Mouse (Mus musculus) brain, embryonic 14.5 days (tissue): ENCODE results near the gene Hecw2. TPM values are rescaled to one million over a fixed set of nuclear protein-coding genes. Genes with fewer than 3 reads are reported as not detected.

Source experiments
- DNase-seq: peaks from one replicate; pipeline ENCODE4 v3.0.0-alpha.2; 2011; ENCODE audit warnings: low read depth
- CTCF ChIP-seq: fragments of 200-500 bp; IDR thresholded peaks from 2 replicates; pipeline ENCODE4 v1.5.1; 2012; ENCODE audit warnings: inconsistent platforms, mild to moderate bottlenecking, moderate library complexity, borderline replicate concordance; ENCODE audit not compliant: insufficient read depth, insufficient read length; ENCODE audit errors: extremely low read depth
- POLR2A ChIP-seq: fragments of 200-500 bp; IDR thresholded peaks from 2 replicates; pipeline ENCODE4 v1.6.1; 2012; ENCODE audit warnings: mild to moderate bottlenecking, inconsistent platforms, borderline replicate concordance; ENCODE audit not compliant: poor library complexity, insufficient read depth, insufficient read length, severe bottlenecking; ENCODE audit errors: extremely low read depth
- polyA plus RNA-seq: library from polyadenylated mRNA; depleted of rRNA; stranded (reverse); fragments of >200 nt; gene quantifications from 2 replicates; pipeline ENCODE4 v1.2.3, GENCODE M21; 2012

The Hecw2 gene
- polyA plus RNA-seq, 1 experiment: 4.7 TPM

- no peak for TF ChIP-seq POLR2A
- no peak for TF ChIP-seq CTCF
- no peak for DNase-seq
Observed at GRCm38 (mm10) chr1:53816353-53816752, 378.6 kb downstream of the Hecw2 start.

DNA sequence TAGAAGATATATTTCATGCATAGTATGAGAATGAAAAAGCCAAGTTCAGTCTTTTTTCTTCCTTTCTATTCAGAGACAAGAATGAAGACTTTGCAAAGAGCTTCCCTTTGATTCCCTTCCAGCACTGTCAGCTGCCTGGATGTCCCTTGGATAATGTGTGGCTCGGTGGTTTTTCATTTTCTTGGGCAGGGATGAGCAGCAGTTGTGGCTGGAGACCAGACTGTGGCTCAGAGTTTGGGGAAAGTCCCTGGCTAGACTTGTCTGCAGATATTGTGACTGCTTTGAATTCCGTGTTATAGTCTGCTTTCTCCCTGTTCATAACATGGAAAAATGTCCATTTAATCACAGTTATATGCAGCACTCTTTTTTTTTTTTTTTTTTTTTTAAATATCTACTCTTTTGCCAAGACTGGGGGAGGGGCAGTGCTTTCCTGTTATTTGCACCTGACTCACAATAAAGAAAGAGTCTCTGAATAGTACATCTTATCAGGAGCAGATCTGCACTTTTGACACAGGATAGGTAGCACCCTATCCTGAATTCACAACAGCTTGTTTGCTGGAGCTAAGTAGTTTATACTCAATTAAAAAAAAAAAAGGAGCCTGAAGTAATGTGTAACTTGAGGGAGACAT, 380.8 kb downstream of the Hecw2 start:
- TF ChIP-seq CTCF (no peak), POLR2A (no peak)
- DNase-seq: peak; percentile 37

DNA sequence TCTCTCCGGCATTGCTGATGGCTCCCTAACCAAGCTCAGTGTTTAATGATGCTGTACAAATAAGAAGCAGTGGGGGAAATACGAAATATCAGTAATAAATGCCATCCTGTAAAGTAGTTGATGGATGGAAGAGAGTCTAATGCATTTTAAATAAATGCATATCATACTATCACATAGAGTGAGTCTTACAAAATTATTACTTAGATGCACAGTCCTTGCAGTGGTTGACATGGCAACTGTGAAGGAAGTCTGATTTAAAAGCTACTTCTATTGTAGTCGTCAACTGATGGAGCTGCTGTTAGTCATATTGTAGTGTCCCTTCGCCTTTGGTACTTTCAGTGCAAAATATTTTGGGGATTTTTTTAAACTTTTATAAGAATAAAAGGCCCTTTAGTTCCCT, 383.0 kb downstream of the Hecw2 start:
- TF ChIP-seq POLR2A (no peak), CTCF (no peak)
- peak; percentile 3 for DNase-seq

- no peak for DNase-seq
- no peak for TF ChIP-seq POLR2A
- TF ChIP-seq CTCF: no peak
Observed at GRCm38 (mm10) chr1:53808229-53808628, 386.7 kb downstream of the Hecw2 start.

GRCm38 (mm10) chr1:53797811-53798210, 397.2 kb downstream of the Hecw2 start:
- no peak for DNase-seq
- no peak for TF ChIP-seq CTCF
- no peak for TF ChIP-seq POLR2A

DNA sequence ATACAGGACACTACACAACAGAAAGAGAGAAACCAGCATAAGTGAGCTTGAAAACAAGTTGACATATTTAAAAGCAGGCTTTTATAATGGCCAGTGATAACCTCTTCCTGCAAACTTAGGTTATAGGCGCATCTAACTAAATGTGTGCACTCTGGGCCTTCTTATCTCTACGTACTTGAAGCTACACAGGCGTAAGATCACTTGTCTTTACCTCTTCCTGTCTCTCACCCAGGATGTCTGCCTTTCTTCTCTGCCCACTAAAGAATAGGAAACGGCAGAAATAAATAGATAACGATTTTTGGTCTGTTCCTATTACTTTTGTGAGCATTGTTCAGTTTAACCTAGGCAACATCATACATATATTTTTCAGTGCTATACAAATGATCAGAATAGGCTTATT, 397.9 kb downstream of the Hecw2 start:
- TF ChIP-seq CTCF (no peak), POLR2A (no peak)
- DNase-seq: no peak

GRCm38 (mm10) chr1:53796271-53796670, 398.7 kb downstream of the Hecw2 start:
- TF ChIP-seq CTCF: no peak
- no peak for TF ChIP-seq POLR2A
- DNase-seq: no peak

GRCm38 (mm10) chr1:53795591-53795990, 399.4 kb downstream of the Hecw2 start:
- DNase-seq: no peak

GRCm38 (mm10) chr1:53795081-53795480, 399.9 kb downstream of the Hecw2 start:
- TF ChIP-seq CTCF: no peak

More at GRCm38 (mm10) chr1:53795591-53795990, 399.4 kb downstream of the Hecw2 start:
- no peak for TF ChIP-seq CTCF

DNA sequence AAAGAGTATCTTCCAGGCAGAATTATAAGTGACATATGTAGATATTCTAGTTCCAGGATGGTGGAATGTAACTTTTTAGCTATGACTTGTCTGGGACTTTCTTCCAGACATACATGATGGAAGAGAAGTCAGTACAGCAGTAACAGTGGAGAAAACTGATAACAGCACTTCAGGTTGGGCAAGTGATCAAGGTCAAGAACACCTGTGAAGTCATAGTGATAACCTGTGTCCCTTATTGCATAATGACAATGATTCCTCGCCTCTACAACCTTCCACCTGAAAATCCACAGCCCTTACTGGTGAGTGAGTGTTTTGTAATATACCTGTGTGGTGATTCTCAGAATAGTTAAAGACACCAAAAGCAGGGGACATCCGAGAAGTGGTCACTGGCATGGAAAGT, 400.7 kb downstream of the Hecw2 start:
- TF ChIP-seq CTCF (no peak), POLR2A (no peak)
- no peak for DNase-seq

More at GRCm38 (mm10) chr1:53795081-53795480, 399.9 kb downstream of the Hecw2 start:
- DNase-seq: no peak

DNA sequence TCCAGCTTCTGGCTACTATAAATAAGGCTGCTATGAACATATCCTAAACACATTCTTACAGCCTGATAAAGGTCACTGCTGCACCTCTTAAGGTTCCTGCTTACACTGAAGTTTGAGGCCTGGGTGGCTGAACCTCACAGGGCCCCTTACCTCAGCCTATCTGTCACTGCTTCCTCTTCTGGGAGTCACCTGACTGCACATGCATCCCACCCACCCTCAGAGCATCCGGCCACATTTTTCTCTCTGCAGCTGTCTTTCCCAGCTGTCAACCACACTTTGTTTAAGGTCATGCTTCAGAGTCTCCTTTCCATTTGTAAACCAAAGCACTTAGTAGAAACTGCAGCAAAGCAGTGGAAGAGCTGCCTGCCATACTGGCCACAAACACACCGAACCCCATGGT, 403.6 kb downstream of the Hecw2 start:
- TF ChIP-seq CTCF (no peak), POLR2A (no peak)
- no peak for DNase-seq

DNA sequence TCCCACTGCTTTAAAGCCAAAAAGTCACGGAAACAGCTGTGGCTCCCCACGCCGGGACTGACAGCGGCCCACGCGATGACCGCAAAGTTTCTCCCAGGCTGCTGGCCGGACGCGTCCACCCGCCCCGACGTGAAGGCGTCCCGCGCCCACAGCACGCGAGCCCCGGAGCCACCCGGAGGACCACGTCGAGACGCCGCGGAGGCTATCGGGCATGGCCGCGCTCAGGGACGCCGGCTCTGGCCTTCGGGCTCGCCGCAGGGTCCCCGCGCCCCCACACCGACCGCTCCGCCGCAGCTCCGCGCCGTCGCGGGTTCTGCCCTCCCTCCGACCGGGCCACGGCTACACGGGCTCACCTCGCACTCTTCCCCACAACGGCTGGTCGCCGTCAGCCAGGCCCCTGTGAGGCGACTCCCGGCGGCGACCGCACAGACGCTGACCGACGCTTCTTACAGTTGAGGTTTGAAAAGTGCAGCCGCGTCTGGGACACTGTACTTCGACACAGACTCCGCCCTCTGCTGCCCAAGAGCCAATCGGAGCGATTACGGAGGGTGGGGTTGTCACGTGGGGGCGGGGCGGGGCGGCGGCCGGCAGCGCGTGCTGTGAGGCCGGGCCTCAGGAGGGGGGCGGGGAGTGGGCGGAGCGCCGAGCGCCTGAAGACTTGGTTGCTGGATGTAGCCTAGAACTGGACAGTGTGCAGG, 410.1 kb downstream of the Hecw2 start, which contains the start of gene Stk17b:
Gene Stk17b, minus strand, starts transcription at position 504 of the 698 bp plus-strand sequence.
- DNase-seq: peak; percentile 96
- TF ChIP-seq CTCF: no peak
- TF ChIP-seq POLR2A: 0 out of 2 replicates have a peak, but pooled peaks have one; percentile 52

GRCm38 (mm10) chr1:53784291-53784720, 410.7 kb downstream of the Hecw2 start:
- DNase-seq: peak; percentile 50
- no peak for TF ChIP-seq CTCF
- no peak for TF ChIP-seq POLR2A

DNA sequence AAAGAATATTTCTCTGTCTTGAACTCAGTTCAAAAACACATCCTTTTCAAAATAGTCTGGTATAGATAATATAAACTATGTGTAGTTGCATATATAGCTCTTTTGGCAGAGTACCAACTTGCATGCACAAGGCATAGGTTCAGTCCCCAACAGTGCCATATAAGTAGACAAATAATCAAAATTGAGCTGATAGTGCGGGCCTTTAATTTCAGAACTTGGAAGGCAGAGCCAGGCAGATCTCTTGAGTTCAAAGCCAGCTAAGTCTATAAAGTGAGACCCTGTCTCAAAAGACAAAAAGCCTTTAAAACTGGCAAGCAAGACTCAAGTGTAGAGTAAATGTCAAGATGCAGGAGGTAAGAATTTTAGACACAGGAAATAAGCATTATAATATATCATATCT, 412.0 kb downstream of the Hecw2 start:
- TF ChIP-seq POLR2A (no peak), CTCF (no peak)

More for the DNA sequence above, 412.0 kb downstream of the Hecw2 start:
- no peak for DNase-seq
